Mouse (Mus musculus) erythroblast, embryonic 14.5 days (primary cell): ENCODE measurements around the gene Ncoa4.

Experiments
- GATA1 ChIP-seq: IDR thresholded peaks from 2 replicates; pipeline ENCODE4 v1.6.1; 2012; ENCODE audit warnings: low read length, inconsistent platforms, mixed read lengths
- TAL1 ChIP-seq: IDR thresholded peaks from 3 replicates; pipeline ENCODE4 v1.6.1; 2012; ENCODE audit warnings: low read length, inconsistent platforms, mixed read lengths

DNA sequence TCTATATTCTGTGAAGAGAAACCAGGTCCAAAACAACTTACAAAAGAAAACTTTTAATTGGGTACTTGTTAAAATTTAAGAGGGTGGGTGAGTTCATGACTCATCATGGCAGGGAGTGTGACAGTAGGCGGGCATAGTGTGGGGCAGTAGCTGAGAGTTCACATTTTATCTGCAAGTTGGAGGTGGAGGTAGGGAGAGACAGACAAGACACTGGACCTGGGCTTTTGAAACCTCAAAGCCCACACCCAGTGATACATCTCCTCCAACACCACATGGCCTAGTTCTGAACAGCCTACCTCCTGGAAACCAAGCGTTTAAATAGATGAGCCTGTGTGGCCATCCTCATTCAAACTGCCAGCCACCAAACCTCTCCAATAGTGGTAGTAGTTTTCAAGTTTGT, 15.6 kb downstream of the Ncoa4 start:
- TF ChIP-seq GATA1, result no peak
- TF ChIP-seq TAL1, result no peak
